Mouse (Mus musculus) layer of hippocampus, postnatal 10 days (tissue): ENCODE results near the gene Dlg2. TPM values are rescaled to one million over a fixed set of nuclear protein-coding genes. Genes with fewer than 3 reads are reported as not detected.

ENCODE experiments used
- total RNA-seq, 2 experiments: library from RNA; stranded (reverse); gene quantifications; 2 replicates each; pipeline ENCODE4 v1.2.3; 2021

The Dlg2 gene
- total RNA-seq, 2 experiments from 2014 or later: 264 to 268 TPM

Other genes starting within 250 kb of the Dlg2 start
- not detected for gene Ccdc83, start 210.9 kb upstream of the Dlg2 start, total RNA-seq
- gene Sytl2, start 174.4 kb upstream of the Dlg2 start, total RNA-seq: 10 to 100 TPM; 26.9 to 32.3 TPM
- gene Ccdc89, start 50.1 kb upstream of the Dlg2 start, total RNA-seq: under 1 TPM; 0.56 to 0.78 TPM
- gene Crebzf, start 33.9 kb upstream of the Dlg2 start, total RNA-seq: 10 to 100 TPM; 75.2 to 88.0 TPM
- 10 to 100 TPM; 43.0 to 47.0 TPM for gene Tmem126a, start 19.4 kb upstream of the Dlg2 start, total RNA-seq
- gene Tmem126b, start 671 bp upstream of the Dlg2 start, total RNA-seq: 10 to 100 TPM; 19.4 TPM